Mouse (Mus musculus) spleen, adult 2 months (tissue): Measurements from ENCODE around the gene Acot5.

Experiments used
- CTCF ChIP-seq: fragments of 200-500 bp; IDR thresholded peaks from 2 replicates; pipeline ENCODE4 v1.5.1; 2011; ENCODE audit warnings: mild to moderate bottlenecking, inconsistent platforms; ENCODE audit not compliant: insufficient read depth, insufficient read length, insufficient replicate concordance; ENCODE audit errors: extremely low read depth
- POLR2A ChIP-seq: fragments of 200-500 bp; IDR thresholded peaks from 2 replicates; pipeline ENCODE4 v1.6.1; 2011; ENCODE audit warnings: low read depth, low read length, inconsistent platforms

- TF ChIP-seq POLR2A (no peak), CTCF (no peak)
These were observed 41.7 kb downstream of the Acot5 start for GRCm38 (mm10) chr12:84110814-84111213.
